Mouse (Mus musculus) liver, adult 2 months (tissue): ENCODE data around the gene Plgrkt.

Experiments
- CTCF ChIP-seq: fragments of 200-500 bp; IDR thresholded peaks from 2 replicates; pipeline ENCODE4 v1.5.1; 2011; ENCODE audit warnings: low read depth, low read length, control low read depth
- POLR2A ChIP-seq: fragments of 200-500 bp; IDR thresholded peaks from 2 replicates; pipeline ENCODE4 v1.6.1; 2011; ENCODE audit warnings: low read length, control low read depth; ENCODE audit not compliant: insufficient read depth; ENCODE audit errors: extremely low read depth

GRCm38 (mm10) chr19:29334068-29334745, 33.0 kb downstream of the Plgrkt start, which contains the start of gene Rln1:
- TF ChIP-seq CTCF (no peak), POLR2A (no peak)
